Mouse (Mus musculus) midbrain, embryonic 15.5 days (tissue): ENCODE measurements around the gene Adipoq. TPM values are rescaled to one million over a fixed set of nuclear protein-coding genes. Genes with fewer than 3 reads are reported as not detected.

Experiments used
- ATAC-seq: fragments of 200-750 bp; cut with Nextera tagmentation; replicated peaks from 2 replicates; pipeline ENCODE4 v1.8.0; 2017; ENCODE audit warnings: moderate TSS enrichment
- H3K27ac ChIP-seq: fragments of 300-500 bp; sonication (generic); 2 replicates; pipeline ENCODE4 v1.5.1; 2015; ENCODE audit warnings: mild to moderate bottlenecking, inconsistent platforms
- H3K27me3 ChIP-seq: fragments of 300-500 bp; sonication (generic); replicated peaks from 2 replicates; pipeline ENCODE4 v1.6.1; 2015; ENCODE audit warnings: inconsistent platforms
- H3K36me3 ChIP-seq: fragments of 300-500 bp; sonication (generic); replicated peaks from 2 replicates; pipeline ENCODE4 v1.6.1; 2015; ENCODE audit warnings: inconsistent platforms
- H3K4me1 ChIP-seq: fragments of 300-500 bp; sonication (generic); 2 replicates; pipeline ENCODE4 v1.6.1; 2015; ENCODE audit warnings: inconsistent platforms
- H3K4me2 ChIP-seq: fragments of 300-500 bp; sonication (generic); 2 replicates; pipeline ENCODE4 v1.6.1; 2015; ENCODE audit warnings: inconsistent platforms, mild to moderate bottlenecking, moderate library complexity
- H3K4me3 ChIP-seq: fragments of 300-500 bp; sonication (generic); 2 replicates; pipeline ENCODE4 v1.5.1; 2015; ENCODE audit warnings: mild to moderate bottlenecking, inconsistent platforms
- H3K9ac ChIP-seq: fragments of 300-500 bp; sonication (generic); 2 replicates; pipeline ENCODE4 v1.6.1; 2015; ENCODE audit warnings: mild to moderate bottlenecking, inconsistent platforms
- H3K9me3 ChIP-seq: fragments of 300-500 bp; sonication (generic); 2 replicates; pipeline ENCODE4 v1.6.1; 2016; ENCODE audit warnings: inconsistent platforms
- WGBS: fragments of 180-500 bp; shearing (Covaris S2); methylation state at CpG from one replicate; pipeline ENCODE4 v1.1.7; 2015; ENCODE audit warnings: mixed read lengths; 5-methylcytosine and 5-hydroxymethylcytosine counted together
- polyA plus RNA-seq: library from polyadenylated mRNA; unstranded; fragments of >200 nt; fragmentation: Nextera tagmentation; extraction: Ambion mirVana; gene quantifications from 2 replicates; pipeline ENCODE4 v1.2.1, GENCODE M21; 2015

The Adipoq gene
- polyA plus RNA-seq, 1 experiment from 2014 or later = not detected

DNA sequence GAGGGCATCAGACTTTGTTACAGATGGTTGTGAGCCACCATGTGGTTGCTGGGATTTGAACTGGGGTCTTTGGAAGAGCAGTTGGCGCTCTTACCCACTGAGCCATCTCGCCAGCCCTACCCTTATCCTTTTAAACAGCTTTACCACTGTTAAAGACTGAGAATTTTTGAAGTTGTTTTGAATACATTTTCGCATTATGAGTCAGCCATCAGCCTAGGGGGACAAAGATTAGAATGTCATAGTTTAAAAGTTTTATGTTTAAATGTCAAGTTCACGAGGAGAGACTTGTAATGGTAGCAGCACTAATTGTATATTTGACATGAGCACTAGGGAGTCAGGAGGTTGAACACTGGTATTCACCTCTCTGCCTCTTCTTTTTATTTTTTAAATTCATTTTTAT lies 23.2 kb upstream of the Adipoq start:
- ATAC-seq = no peak
- no peak overlapping the region for H3K4me2 ChIP-seq

DNA sequence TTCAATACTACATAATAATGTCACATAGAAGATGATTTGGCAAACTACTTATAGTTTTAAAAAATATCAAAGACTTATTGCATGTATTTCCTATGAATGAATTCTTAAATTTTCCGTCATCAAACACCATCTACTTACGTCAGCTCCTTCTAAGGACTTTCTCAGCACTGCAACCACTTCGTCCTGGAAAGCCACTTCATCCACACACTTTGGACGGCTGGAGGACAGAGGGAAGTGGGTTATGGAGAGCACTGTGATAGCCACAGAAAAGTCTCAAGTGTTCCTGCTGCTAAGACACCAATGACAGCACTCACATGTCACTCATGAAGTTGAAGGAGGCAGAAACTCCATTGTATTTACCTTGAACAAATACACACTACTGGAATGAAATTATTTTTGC lies 21.9 kb upstream of the Adipoq start:
- peaks cover 6% of the 10 kb centered on the region; the same call in 1 of the 2 replicates for H3K36me3 ChIP-seq

More for the DNA sequence above, 23.2 kb upstream of the Adipoq start:
- no peaks in the 10 kb centered on the region for H3K9me3 ChIP-seq
- H3K27me3 ChIP-seq = no peaks in the 10 kb centered on the region
- H3K9ac ChIP-seq = no peak overlapping the region
- peaks cover 6% of the 10 kb centered on the region; the same call in 1 of the 2 replicates for H3K36me3 ChIP-seq
- H3K4me3 ChIP-seq = no peak overlapping the region
- peaks cover 10% of the 10 kb centered on the region for H3K4me1 ChIP-seq
- 92% methylated on average over 4 of the region's 4 CpGs for WGBS
- H3K27ac ChIP-seq = no peak overlapping the region

GRCm38 (mm10) chr16:23127311-23127672 lies 19.0 kb upstream of the Adipoq start:
- H3K9ac ChIP-seq = peak overlapping the region; percentile 97

More for the DNA sequence above, 21.9 kb upstream of the Adipoq start:
- no peak overlapping the region for H3K4me3 ChIP-seq
- peaks cover 23% of the 10 kb centered on the region for H3K4me1 ChIP-seq
- ATAC-seq = no peak
- no peaks in the 10 kb centered on the region for H3K9me3 ChIP-seq
- no peak overlapping the region for H3K9ac ChIP-seq
- H3K27ac ChIP-seq = no peak overlapping the region
- no peaks in the 10 kb centered on the region for H3K27me3 ChIP-seq
- WGBS = 93% methylated on average over 4 of the region's 4 CpGs
- no peak overlapping the region for H3K4me2 ChIP-seq

DNA sequence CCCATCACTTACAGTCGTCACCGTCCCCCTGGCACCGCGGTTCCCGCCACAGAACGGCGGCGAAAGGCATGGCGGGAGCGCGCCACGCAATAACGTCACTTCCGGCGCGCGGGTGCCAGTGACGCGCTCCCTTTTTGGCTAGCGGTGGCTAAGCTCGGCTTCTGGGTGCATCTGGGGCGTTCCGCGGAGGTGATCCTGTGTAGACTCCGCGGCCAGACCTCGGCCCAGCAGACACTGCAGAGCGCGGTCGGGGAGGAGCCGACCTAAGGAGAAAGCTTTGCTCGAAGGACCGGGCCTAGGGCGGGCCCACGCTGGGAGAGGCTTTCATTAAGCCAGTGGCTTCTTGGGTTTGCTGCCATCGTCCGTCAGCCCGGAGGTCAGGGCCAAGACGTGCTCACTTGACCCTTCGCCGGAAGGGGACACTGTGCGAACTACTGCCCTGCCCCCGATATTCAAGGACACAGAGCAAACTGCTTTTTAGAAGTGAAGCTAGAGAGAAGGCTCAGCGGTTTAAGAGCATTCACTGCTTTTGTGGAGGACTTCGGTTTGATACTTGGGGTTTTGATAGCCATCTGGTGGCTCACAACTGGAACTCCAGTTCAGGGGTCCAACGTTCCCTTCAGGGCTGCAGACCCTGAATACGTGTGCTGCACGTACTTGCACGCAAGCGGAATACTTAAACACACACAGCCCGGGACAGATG lies 18.5 kb upstream of the Adipoq start, which contains the start of gene Rfc4:
Gene Rfc4, minus strand, starts transcription at position 65 of the 703 bp plus-strand sequence.
- no peaks in the 10 kb centered on the region for H3K9me3 ChIP-seq
- H3K4me1 ChIP-seq = peaks cover 29% of the 10 kb centered on the region
- H3K4me3 ChIP-seq = peak within 1 kb of the TSS; percentile 90
- H3K4me2 ChIP-seq = peak within 1 kb of the TSS; percentile 87
- peak within 1 kb of the TSS; percentile 99 for H3K27ac ChIP-seq
- H3K36me3 ChIP-seq = 0 out of 2 replicates have a peak, but pooled peaks cover 3% of the 10 kb centered on the region
- peak; percentile 96 for ATAC-seq
- no peaks in the 10 kb centered on the region for H3K27me3 ChIP-seq
- peak within 1 kb of the TSS; percentile 97 for H3K9ac ChIP-seq
- WGBS = under 1% methylated on average over 51 of the region's 51 CpGs

More at GRCm38 (mm10) chr16:23127311-23127672, 19.0 kb upstream of the Adipoq start:
- Histone ChIP-seq H3K27me3 (no peaks in the 10 kb centered on the region), H3K27ac (peak overlapping the region; percentile 99), H3K9me3 (no peaks in the 10 kb centered on the region), H3K4me3 (peak overlapping the region; percentile 90), H3K36me3 (0 out of 2 replicates have a peak, but pooled peaks cover 3% of the 10 kb centered on the region), H3K4me1 (peaks cover 29% of the 10 kb centered on the region), H3K4me2 (peak overlapping the region; percentile 87)
- no peak for ATAC-seq
- 1% methylated on average over 4 of the region's 4 CpGs for WGBS

GRCm38 (mm10) chr16:23130303-23130702 lies 16.0 kb upstream of the Adipoq start:
- Histone ChIP-seq H3K27me3 (no peaks in the 10 kb centered on the region), H3K4me1 (peaks cover 29% of the 10 kb centered on the region), H3K9me3 (no peaks in the 10 kb centered on the region), H3K27ac (no peak overlapping the region), H3K4me3 (no peak overlapping the region), H3K9ac (no peak overlapping the region), H3K4me2 (no peak overlapping the region), H3K36me3 (no peaks in the 10 kb centered on the region)
- WGBS = 95% methylated on average over 3 of the region's 3 CpGs
- ATAC-seq = no peak

GRCm38 (mm10) chr16:23132336-23132735 lies 14.0 kb upstream of the Adipoq start:
- 94% methylated on average over 1 of the region's 1 CpGs for WGBS
- no peaks in the 10 kb centered on the region for H3K9me3 ChIP-seq
- H3K4me2 ChIP-seq = no peak overlapping the region
- peaks cover 19% of the 10 kb centered on the region for H3K4me1 ChIP-seq
- no peak overlapping the region for H3K9ac ChIP-seq
- no peaks in the 10 kb centered on the region for H3K36me3 ChIP-seq
- no peaks in the 10 kb centered on the region for H3K27me3 ChIP-seq
- H3K27ac ChIP-seq = no peak overlapping the region
- no peak overlapping the region for H3K4me3 ChIP-seq
- no peak for ATAC-seq

DNA sequence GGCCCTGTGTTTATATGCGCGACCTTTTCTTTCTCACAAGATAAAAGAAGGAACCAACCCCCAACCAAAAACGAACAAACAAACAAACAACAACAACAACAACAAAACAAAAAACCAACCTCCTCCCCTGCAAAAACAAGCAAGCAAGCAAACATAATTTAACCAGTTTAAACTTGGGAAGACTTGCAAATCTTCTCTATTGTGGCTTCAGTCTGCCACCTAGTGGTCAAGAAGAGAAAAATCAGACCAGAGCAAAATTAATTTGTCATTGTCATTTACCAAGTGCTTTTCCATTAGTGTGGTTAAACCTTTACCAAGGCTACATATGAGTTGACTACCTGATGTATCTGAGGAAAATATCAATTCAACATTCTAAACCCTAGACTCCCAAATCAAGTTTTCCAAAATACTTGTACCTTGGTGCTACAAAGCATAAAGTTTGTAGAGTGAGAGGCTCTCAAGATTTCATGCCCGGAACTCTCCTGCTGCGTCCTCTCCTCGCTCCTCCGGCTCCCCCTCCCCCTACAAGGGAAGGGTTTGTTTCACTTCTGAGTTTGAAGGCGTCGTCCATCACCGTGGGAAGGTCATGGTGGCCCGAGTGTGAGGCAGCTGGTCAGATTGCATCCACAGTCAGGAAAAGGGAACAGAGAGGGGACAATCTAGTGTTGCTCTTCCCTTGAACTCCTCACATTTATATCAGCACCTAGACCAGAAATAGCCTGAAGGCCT lies 10.8 kb upstream of the Adipoq start:
- no peaks in the 10 kb centered on the region for H3K27me3 ChIP-seq
- no peak overlapping the region for H3K27ac ChIP-seq
- no peaks in the 10 kb centered on the region for H3K36me3 ChIP-seq
- 0 out of 2 replicates have a peak, but pooled peaks have one; percentile 20 for ATAC-seq
- no peaks in the 10 kb centered on the region for H3K9me3 ChIP-seq
- no peak overlapping the region for H3K4me2 ChIP-seq
- no peaks in the 10 kb centered on the region for H3K4me1 ChIP-seq
- WGBS = 22% methylated on average over 11 of the region's 11 CpGs
- H3K4me3 ChIP-seq = no peak overlapping the region
- H3K9ac ChIP-seq = no peak overlapping the region

DNA sequence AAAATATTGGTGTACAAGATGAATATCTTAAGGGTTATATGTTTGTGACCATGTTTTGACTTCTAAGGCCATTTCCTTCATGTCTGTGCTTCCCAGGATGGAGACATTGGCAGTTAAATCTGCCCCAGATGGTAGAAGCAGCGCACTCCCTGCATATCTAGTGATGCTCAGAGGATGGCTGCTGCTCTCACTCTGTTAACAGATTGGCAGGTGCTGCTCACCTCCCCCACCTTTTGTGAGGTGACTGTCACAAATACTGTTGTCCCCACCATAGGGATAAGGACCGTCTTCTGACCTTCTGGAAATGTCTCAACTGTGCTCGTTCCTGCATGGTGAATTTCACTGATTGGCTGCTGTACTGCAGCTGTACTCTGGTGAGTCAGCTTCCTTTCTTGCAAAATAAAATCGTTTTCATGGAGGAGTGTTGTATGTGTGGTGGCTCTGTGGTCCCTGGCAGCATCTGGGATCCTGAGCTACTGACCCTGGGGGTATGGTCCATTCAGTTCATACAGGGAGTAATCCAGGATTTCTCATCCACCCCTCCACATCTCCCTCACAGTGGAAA lies 9.8 kb upstream of the Adipoq start:
- Histone ChIP-seq H3K36me3 (no peaks in the 10 kb centered on the region), H3K4me2 (no peak overlapping the region), H3K4me1 (no peaks in the 10 kb centered on the region), H3K4me3 (no peak overlapping the region), H3K27me3 (no peaks in the 10 kb centered on the region), H3K27ac (no peak overlapping the region), H3K9ac (no peak overlapping the region), H3K9me3 (no peaks in the 10 kb centered on the region)
- 63% methylated on average over 4 of the region's 4 CpGs for WGBS
- no peak for ATAC-seq

DNA sequence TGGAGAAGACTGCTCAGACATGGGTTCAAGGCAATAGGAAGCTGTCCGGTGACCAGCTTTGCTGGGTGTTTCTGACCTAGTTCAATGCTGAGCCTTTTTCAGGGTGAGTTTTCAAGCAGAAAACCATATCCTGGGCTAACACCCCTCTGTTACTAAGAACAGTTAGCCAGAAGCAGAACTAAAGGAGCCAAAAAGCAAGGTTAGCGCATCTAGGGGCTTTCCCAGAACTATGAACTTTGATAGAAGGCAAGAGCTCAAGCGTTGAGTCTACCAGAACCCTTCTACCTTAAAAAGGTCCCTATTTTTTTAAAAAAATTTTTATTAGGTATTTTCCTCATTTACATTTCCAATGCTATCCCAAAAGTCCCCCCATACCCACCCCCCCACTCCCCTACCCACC lies 5.4 kb upstream of the Adipoq start:
- Histone ChIP-seq H3K9me3 (no peaks in the 10 kb centered on the region), H3K9ac (no peak overlapping the region), H3K36me3 (no peaks in the 10 kb centered on the region), H3K27ac (no peak overlapping the region), H3K4me2 (no peak overlapping the region), H3K27me3 (no peaks in the 10 kb centered on the region), H3K4me3 (no peak overlapping the region), H3K4me1 (no peaks in the 10 kb centered on the region)
- WGBS = 96% methylated on average over 3 of the region's 3 CpGs
- ATAC-seq = no peak

GRCm38 (mm10) chr16:23144326-23144725 lies 2.0 kb upstream of the Adipoq start:
- Histone ChIP-seq H3K4me2 (no peak overlapping the region), H3K27ac (no peak overlapping the region), H3K27me3 (no peaks in the 10 kb centered on the region), H3K4me1 (no peaks in the 10 kb centered on the region), H3K9me3 (no peaks in the 10 kb centered on the region), H3K9ac (no peak overlapping the region), H3K4me3 (no peak overlapping the region), H3K36me3 (no peaks in the 10 kb centered on the region)
- ATAC-seq = no peak
- 87% methylated on average over 7 of the region's 7 CpGs for WGBS

DNA sequence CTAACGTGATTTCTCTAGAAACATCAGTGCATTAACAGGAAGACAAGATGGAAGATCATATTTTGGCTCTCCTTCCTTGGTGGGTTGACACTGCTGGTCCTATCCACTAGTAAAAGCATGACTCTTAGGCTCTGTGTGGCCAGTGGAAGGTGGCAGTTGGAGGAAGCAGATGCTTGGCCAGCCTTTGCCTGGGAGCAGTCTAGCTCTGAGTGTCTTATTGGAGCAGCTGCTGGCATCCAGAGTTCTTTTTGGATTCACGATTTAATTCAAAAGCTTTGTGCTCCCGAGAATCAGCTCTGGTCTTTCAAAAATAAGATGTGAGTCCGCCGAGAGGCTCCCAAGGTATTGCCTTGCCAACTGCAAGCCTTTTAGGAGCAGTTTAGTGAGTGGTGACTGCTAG lies 1.1 kb upstream of the Adipoq start:
- H3K9me3 ChIP-seq = no peaks in the 10 kb centered on the region
- H3K4me2 ChIP-seq = no peak overlapping the region
- no peak overlapping the region for H3K4me3 ChIP-seq
- WGBS = 71% methylated on average over 5 of the region's 5 CpGs
- ATAC-seq = no peak
- no peak overlapping the region for H3K27ac ChIP-seq
- H3K27me3 ChIP-seq = no peaks in the 10 kb centered on the region
- no peaks in the 10 kb centered on the region for H3K4me1 ChIP-seq
- no peaks in the 10 kb centered on the region for H3K36me3 ChIP-seq
- H3K9ac ChIP-seq = no peak overlapping the region

GRCm38 (mm10) chr16:23148936-23149335 lies 2.6 kb downstream of the Adipoq start:
- no peak for ATAC-seq
- H3K4me1 ChIP-seq = no peaks in the 10 kb centered on the region
- H3K27me3 ChIP-seq = no peaks in the 10 kb centered on the region
- H3K27ac ChIP-seq = no peak overlapping the region
- H3K4me2 ChIP-seq = no peak overlapping the region
- no peaks in the 10 kb centered on the region for H3K36me3 ChIP-seq
- 77% methylated on average over 2 of the region's 2 CpGs for WGBS
- no peaks in the 10 kb centered on the region for H3K9me3 ChIP-seq
- no peak overlapping the region for H3K9ac ChIP-seq
- no peak overlapping the region for H3K4me3 ChIP-seq
